Mouse (Mus musculus): ENCODE measurements around the gene Acsbg1. TPM values are rescaled to one million over a fixed set of nuclear protein-coding genes. Genes with fewer than 3 reads are reported as not detected.

Acsbg1 gene
- polyA plus RNA-seq, 1 experiment from 2014 or later: 1.5 TPM

- ATAC-seq (ENCODE audit: insufficient number of reproducible peaks, insufficient read depth, low FRiP score, low TSS enrichment): no peak
- Histone ChIP-seq H3K36me3 (no peaks in the 10 kb centered on the region), H3K27me3 (no peaks in the 10 kb centered on the region), H3K4me3 (no peak overlapping the region), H3K9ac (no peak overlapping the region), H3K4me1 (0 out of 2 replicates have a peak, but pooled peaks cover 5% of the 10 kb centered on the region), H3K9me3 (no peaks in the 10 kb centered on the region), H3K4me2 (replicated peaks) (no peak overlapping the region), H3K27ac (no peak overlapping the region)
- 77% methylated on average over 9 of the region's 9 CpGs for WGBS
Observed at GRCm38 (mm10) chr9:54664358-54664757, 2.7 kb upstream of the Acsbg1 start.

- Histone ChIP-seq H3K4me3 (no peak overlapping the region), H3K36me3 (no peaks in the 10 kb centered on the region), H3K9ac (no peak overlapping the region), H3K27me3 (no peaks in the 10 kb centered on the region), H3K4me1 (0 out of 2 replicates have a peak, but pooled peaks cover 5% of the 10 kb centered on the region), H3K9me3 (no peaks in the 10 kb centered on the region), H3K4me2 (replicated peaks) (no peak overlapping the region), H3K27ac (no peak overlapping the region)
- ATAC-seq (ENCODE audit: insufficient number of reproducible peaks, insufficient read depth, low FRiP score, low TSS enrichment): no peak
- WGBS: 87% methylated on average over 6 of the region's 6 CpGs
Observed at GRCm38 (mm10) chr9:54658773-54659172, 2.9 kb downstream of the Acsbg1 start.

- Histone ChIP-seq H3K4me3 (no peak overlapping the region), H3K4me2 (replicated peaks) (no peak overlapping the region), H3K27me3 (no peaks in the 10 kb centered on the region), H3K27ac (no peak overlapping the region), H3K9me3 (no peaks in the 10 kb centered on the region), H3K36me3 (no peaks in the 10 kb centered on the region), H3K4me1 (0 out of 2 replicates have a peak, but pooled peaks cover under 1% of the 10 kb centered on the region), H3K9ac (no peak overlapping the region)
- ATAC-seq (ENCODE audit: insufficient number of reproducible peaks, insufficient read depth, low FRiP score, low TSS enrichment): no peak
- 87% methylated on average over 6 of the region's 6 CpGs for WGBS
Observed at GRCm38 (mm10) chr9:54656402-54656801, 5.3 kb downstream of the Acsbg1 start.

GRCm38 (mm10) chr9:54655846-54656245, 5.8 kb downstream of the Acsbg1 start:
- Histone ChIP-seq H3K4me3 (no peak overlapping the region), H3K27ac (no peak overlapping the region), H3K4me1 (no peaks in the 10 kb centered on the region), H3K36me3 (no peaks in the 10 kb centered on the region), H3K27me3 (no peaks in the 10 kb centered on the region), H3K4me2 (replicated peaks) (no peak overlapping the region), H3K9me3 (no peaks in the 10 kb centered on the region), H3K9ac (no peak overlapping the region)
- no peak for ATAC-seq (ENCODE audit: insufficient number of reproducible peaks, insufficient read depth, low FRiP score, low TSS enrichment)
- WGBS: 75% methylated on average over 2 of the region's 2 CpGs

GRCm38 (mm10) chr9:54652778-54653177, 8.9 kb downstream of the Acsbg1 start:
- H3K4me3 ChIP-seq: no peak overlapping the region
- H3K27ac ChIP-seq: no peak overlapping the region
- H3K4me2 ChIP-seq (replicated peaks): no peak overlapping the region
- H3K36me3 ChIP-seq: no peaks in the 10 kb centered on the region
- ATAC-seq (ENCODE audit: insufficient number of reproducible peaks, insufficient read depth, low FRiP score, low TSS enrichment): no peak
- no peaks in the 10 kb centered on the region for H3K27me3 ChIP-seq
- H3K9ac ChIP-seq: no peak overlapping the region
- H3K9me3 ChIP-seq: no peaks in the 10 kb centered on the region
- H3K4me1 ChIP-seq: no peaks in the 10 kb centered on the region
- WGBS: 74% methylated on average over 2 of the region's 2 CpGs

GRCm38 (mm10) chr9:54649360-54649759, 12.3 kb downstream of the Acsbg1 start:
- ATAC-seq (ENCODE audit: insufficient number of reproducible peaks, insufficient read depth, low FRiP score, low TSS enrichment): no peak
- Histone ChIP-seq H3K27ac (no peak overlapping the region), H3K9me3 (no peaks in the 10 kb centered on the region), H3K4me2 (replicated peaks) (no peak overlapping the region), H3K4me3 (no peak overlapping the region), H3K27me3 (no peaks in the 10 kb centered on the region), H3K36me3 (no peaks in the 10 kb centered on the region), H3K9ac (no peak overlapping the region), H3K4me1 (no peaks in the 10 kb centered on the region)
- 86% methylated on average over 1 of the region's 1 CpGs for WGBS

- 72% methylated on average over 2 of the region's 2 CpGs for WGBS
- no peak for ATAC-seq (ENCODE audit: insufficient number of reproducible peaks, insufficient read depth, low FRiP score, low TSS enrichment)
- Histone ChIP-seq H3K27ac (no peak overlapping the region), H3K9ac (no peak overlapping the region), H3K9me3 (no peaks in the 10 kb centered on the region), H3K4me1 (no peaks in the 10 kb centered on the region), H3K36me3 (no peaks in the 10 kb centered on the region), H3K4me3 (no peak overlapping the region), H3K4me2 (replicated peaks) (no peak overlapping the region), H3K27me3 (no peaks in the 10 kb centered on the region)
Observed at GRCm38 (mm10) chr9:54647456-54647855, 14.2 kb downstream of the Acsbg1 start.

- Histone ChIP-seq H3K4me2 (replicated peaks) (no peak overlapping the region), H3K4me1 (no peaks in the 10 kb centered on the region), H3K9me3 (no peaks in the 10 kb centered on the region), H3K27ac (no peak overlapping the region), H3K36me3 (no peaks in the 10 kb centered on the region), H3K27me3 (no peaks in the 10 kb centered on the region), H3K9ac (no peak overlapping the region), H3K4me3 (no peak overlapping the region)
- 76% methylated on average over 9 of the region's 9 CpGs for WGBS
- no peak for ATAC-seq (ENCODE audit: insufficient number of reproducible peaks, insufficient read depth, low FRiP score, low TSS enrichment)
Observed at GRCm38 (mm10) chr9:54646252-54646651, 15.4 kb downstream of the Acsbg1 start.

GRCm38 (mm10) chr9:54645530-54645929, 16.1 kb downstream of the Acsbg1 start:
- H3K4me2 ChIP-seq (replicated peaks): no peak overlapping the region
- H3K27ac ChIP-seq: no peak overlapping the region
- H3K4me1 ChIP-seq: no peaks in the 10 kb centered on the region
- no peaks in the 10 kb centered on the region for H3K27me3 ChIP-seq
- no peaks in the 10 kb centered on the region for H3K9me3 ChIP-seq
- H3K4me3 ChIP-seq: no peak overlapping the region
- no peak for ATAC-seq (ENCODE audit: insufficient number of reproducible peaks, insufficient read depth, low FRiP score, low TSS enrichment)
- 81% methylated on average over 6 of the region's 6 CpGs for WGBS
- H3K36me3 ChIP-seq: no peaks in the 10 kb centered on the region
- H3K9ac ChIP-seq: no peak overlapping the region

GRCm38 (mm10) chr9:54643179-54643578, 18.5 kb downstream of the Acsbg1 start:
- H3K9me3 ChIP-seq: no peaks in the 10 kb centered on the region
- no peaks in the 10 kb centered on the region for H3K4me1 ChIP-seq

GRCm38 (mm10) chr9:54642556-54642955, 19.1 kb downstream of the Acsbg1 start:
- H3K9ac ChIP-seq: no peak overlapping the region
- no peaks in the 10 kb centered on the region for H3K9me3 ChIP-seq
- WGBS: 80% methylated on average over 4 of the region's 4 CpGs
- no peaks in the 10 kb centered on the region for H3K4me1 ChIP-seq
- H3K27ac ChIP-seq: no peak overlapping the region
- H3K4me3 ChIP-seq: no peak overlapping the region
- no peak for ATAC-seq (ENCODE audit: insufficient number of reproducible peaks, insufficient read depth, low FRiP score, low TSS enrichment)
- H3K4me2 ChIP-seq (replicated peaks): no peak overlapping the region
- no peaks in the 10 kb centered on the region for H3K27me3 ChIP-seq
- H3K36me3 ChIP-seq: no peaks in the 10 kb centered on the region

More at GRCm38 (mm10) chr9:54643179-54643578, 18.5 kb downstream of the Acsbg1 start:
- no peak overlapping the region for H3K27ac ChIP-seq
- H3K27me3 ChIP-seq: no peaks in the 10 kb centered on the region
- H3K36me3 ChIP-seq: no peaks in the 10 kb centered on the region
- no peak overlapping the region for H3K4me2 ChIP-seq (replicated peaks)
- no peak for ATAC-seq (ENCODE audit: insufficient number of reproducible peaks, insufficient read depth, low FRiP score, low TSS enrichment)
- H3K4me3 ChIP-seq: no peak overlapping the region
- no peak overlapping the region for H3K9ac ChIP-seq
- WGBS: 89% methylated on average over 7 of the region's 7 CpGs

- ATAC-seq (ENCODE audit: insufficient number of reproducible peaks, insufficient read depth, low FRiP score, low TSS enrichment): no peak
- Histone ChIP-seq H3K36me3 (no peaks in the 10 kb centered on the region), H3K4me3 (no peak overlapping the region), H3K27ac (no peak overlapping the region), H3K27me3 (no peaks in the 10 kb centered on the region), H3K9me3 (no peaks in the 10 kb centered on the region), H3K9ac (no peak overlapping the region), H3K4me2 (replicated peaks) (no peak overlapping the region), H3K4me1 (no peaks in the 10 kb centered on the region)
- 74% methylated on average over 2 of the region's 2 CpGs for WGBS
Observed at GRCm38 (mm10) chr9:54642149-54642548, 19.5 kb downstream of the Acsbg1 start.

GRCm38 (mm10) chr9:54641548-54641947, 20.1 kb downstream of the Acsbg1 start:
- ATAC-seq (ENCODE audit: insufficient number of reproducible peaks, insufficient read depth, low FRiP score, low TSS enrichment): no peak
- Histone ChIP-seq H3K9me3 (no peaks in the 10 kb centered on the region), H3K4me2 (replicated peaks) (no peak overlapping the region), H3K4me1 (no peaks in the 10 kb centered on the region), H3K9ac (no peak overlapping the region), H3K27ac (no peak overlapping the region), H3K36me3 (no peaks in the 10 kb centered on the region), H3K27me3 (no peaks in the 10 kb centered on the region), H3K4me3 (no peak overlapping the region)
- WGBS: 74% methylated on average over 3 of the region's 3 CpGs
